Mouse (Mus musculus) heart, postnatal 10 days (tissue): Measurements from ENCODE around the gene Jph2. TPM values are rescaled to one million over a fixed set of nuclear protein-coding genes. Genes with fewer than 3 reads are reported as not detected.

Experiments used
- DNase-seq, 2 experiments: peaks; one replicate each; pipeline ENCODE4 v3.0.0; 2021
- intact Hi-C: fragments of 180-260 bp; cut with DNase I; formaldehyde crosslinking; loops from one replicate; pipeline ENCODE4 v1.15.1; 2025
- total RNA-seq, 2 experiments: library from RNA; stranded (reverse); gene quantifications; 2 replicates each; pipeline ENCODE4 v1.2.3; 2021

The Jph2 gene
- total RNA-seq, 2 experiments from 2014 or later = 378 to 449 TPM

- DNase-seq = no peak
- intact Hi-C loops = no loop called here
Measured at GRCm38 (mm10) chr2:163364785-163365541, 32.8 kb downstream of the Jph2 start.

GRCm38 (mm10) chr2:163362940-163363921, 34.6 kb downstream of the Jph2 start:
- intact Hi-C loops = no loop called here
- peak; percentile 75 to 81 for DNase-seq

GRCm38 (mm10) chr2:163360858-163361623, 36.8 kb downstream of the Jph2 start:
- intact Hi-C loops = no loop called here
- DNase-seq = peak; percentile 76

GRCm38 (mm10) chr2:163359253-163359652, 38.5 kb downstream of the Jph2 start:
- no peak for DNase-seq

GRCm38 (mm10) chr2:163358662-163359061, 39.1 kb downstream of the Jph2 start:
- no peak for DNase-seq
- intact Hi-C loops = no loop called here

More at GRCm38 (mm10) chr2:163359253-163359652, 38.5 kb downstream of the Jph2 start:
- intact Hi-C loops = no loop called here

- DNase-seq = no peak
- intact Hi-C loops = no loop called here
Measured at GRCm38 (mm10) chr2:163356113-163356840, 41.5 kb downstream of the Jph2 start.

- intact Hi-C loops = no loop called here
- DNase-seq = no peak
Measured at GRCm38 (mm10) chr2:163355666-163356065, 42.1 kb downstream of the Jph2 start.

GRCm38 (mm10) chr2:163353731-163354130, 44.1 kb downstream of the Jph2 start:
- intact Hi-C loops = no loop called here

GRCm38 (mm10) chr2:163350443-163350842, 47.4 kb downstream of the Jph2 start:
- intact Hi-C loops = no loop called here
- no peak for DNase-seq

More at GRCm38 (mm10) chr2:163353731-163354130, 44.1 kb downstream of the Jph2 start:
- DNase-seq = peak; percentile 78 to 81

- DNase-seq = peak; percentile 62 to 65
- intact Hi-C loops = no loop called here
Measured at GRCm38 (mm10) chr2:163349411-163349810, 48.4 kb downstream of the Jph2 start.

- intact Hi-C loops = no loop called here
- no peak for DNase-seq
Measured at GRCm38 (mm10) chr2:163348677-163349076, 49.1 kb downstream of the Jph2 start.

- intact Hi-C loops = no loop called here
- no peak for DNase-seq
Measured at GRCm38 (mm10) chr2:163347517-163348184, 50.1 kb downstream of the Jph2 start.

- intact Hi-C loops = no loop called here
- no peak for DNase-seq
Measured at GRCm38 (mm10) chr2:163346497-163346896, 51.3 kb downstream of the Jph2 start.

GRCm38 (mm10) chr2:163344976-163345660, 52.7 kb downstream of the Jph2 start:
- DNase-seq = peak; percentile 71 to 78
- intact Hi-C loops = no loop called here

GRCm38 (mm10) chr2:163343671-163344070, 54.1 kb downstream of the Jph2 start:
- DNase-seq = no peak
- intact Hi-C loops = no loop called here

GRCm38 (mm10) chr2:163340263-163340662, 57.5 kb downstream of the Jph2 start:
- intact Hi-C loops = loop anchor here (1.0 kb wide), 1 partner anchor 61 kb away; no protein-coding TSS in a partner anchor
- DNase-seq = peak; percentile 76 to 86

- intact Hi-C loops = loop anchor here (5.0 kb wide), 1 partner anchor 410 kb away; no protein-coding TSS in a partner anchor
- DNase-seq = peak in 1 of 2 experiments; percentile 40
Measured at GRCm38 (mm10) chr2:163332368-163333055, 65.3 kb downstream of the Jph2 start.

- peak in 1 of 2 experiments; percentile 16 for DNase-seq
- intact Hi-C loops = loop anchor here (2.0 to 5.0 kb wide), 2 partner anchors 283 to 409 kb away; no protein-coding TSS in a partner anchor
Measured at GRCm38 (mm10) chr2:163331423-163331822, 66.4 kb downstream of the Jph2 start.
